Mouse (Mus musculus): Measurements from ENCODE around the gene C2cd4b. TPM values are rescaled to one million over a fixed set of nuclear protein-coding genes. Genes with fewer than 3 reads are reported as not detected.
A peak's percentile ranks its signal among the peaks of the same experiment; 100 is the strongest.
"Not testable (repeated sequence)": the region's sequence is repeated elsewhere in the genome, so short reads cannot be mapped to it uniquely, and the experiment has no call there.

Gene C2cd4b
- polyA plus RNA-seq, 1 experiment from 2014 or later = 1.1 TPM

DNA sequence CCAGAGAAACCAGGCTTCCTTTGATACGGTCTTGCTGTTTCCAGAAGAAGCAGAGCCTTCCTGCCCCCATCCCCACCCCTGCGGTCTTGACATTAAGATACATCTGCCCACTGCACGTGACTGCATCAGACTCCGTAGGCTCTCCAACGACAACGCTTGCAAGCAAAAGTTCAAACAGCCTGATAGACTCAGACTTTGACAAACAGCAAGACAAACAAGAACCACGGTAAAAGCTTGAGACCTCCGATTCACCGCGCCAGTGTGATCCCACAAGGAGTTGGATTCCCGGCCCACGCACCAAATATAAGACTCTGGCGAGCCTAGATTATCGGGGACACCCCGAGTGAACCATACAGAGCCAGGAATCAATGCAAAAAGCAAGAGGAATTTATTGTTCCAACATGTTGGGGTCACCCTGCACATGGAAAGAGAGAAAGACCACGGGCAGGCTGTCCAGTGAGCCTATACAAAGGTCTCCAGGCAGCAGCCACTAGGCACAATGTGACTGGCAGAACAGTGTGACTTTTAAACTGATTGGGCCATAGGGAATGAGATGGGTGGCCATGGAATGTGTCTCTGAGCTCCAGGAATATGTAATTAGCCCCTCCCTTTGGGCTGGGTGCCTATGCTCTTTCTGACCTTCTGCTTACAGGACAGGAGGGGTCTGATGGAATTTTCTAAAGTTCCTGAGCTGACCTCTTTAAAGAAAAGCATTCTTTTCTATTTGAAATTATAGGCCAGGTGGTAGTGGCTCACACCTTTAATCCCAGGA is 5.6 kb upstream of the C2cd4b start:
- Histone ChIP-seq H3K27me3 (peaks cover 9% of the 10 kb centered on the region), H3K27ac (no peak overlapping the region), H3K9me3 (replicated peaks) (no peaks in the 10 kb centered on the region), H3K4me2 (peak overlapping the region; percentile 0; the same call in 1 of the 2 replicates), H3K9ac (no peak overlapping the region), H3K4me1 (replicated peaks) (peaks cover 4% of the 10 kb centered on the region), H3K36me3 (no peaks in the 10 kb centered on the region), H3K4me3 (no peak overlapping the region)
- WGBS = 72% methylated on average over 16 of the region's 16 CpGs
- no peak for ATAC-seq (replicated peaks; ENCODE audit: insufficient number of reproducible peaks, insufficient read depth, low FRiP score, low read depth)

- no peaks in the 10 kb centered on the region for H3K9me3 ChIP-seq (replicated peaks)
- H3K36me3 ChIP-seq = no peaks in the 10 kb centered on the region
- peaks cover 20% of the 10 kb centered on the region for H3K27me3 ChIP-seq
- H3K4me2 ChIP-seq = no peak overlapping the region
- no peak overlapping the region for H3K27ac ChIP-seq
- H3K9ac ChIP-seq = no peak overlapping the region
- no peak overlapping the region for H3K4me3 ChIP-seq
- ATAC-seq (replicated peaks; ENCODE audit: insufficient number of reproducible peaks, insufficient read depth, low FRiP score, low read depth) = no peak
- H3K4me1 ChIP-seq (replicated peaks) = peaks cover 13% of the 10 kb centered on the region
- 75% methylated on average over 3 of the region's 3 CpGs for WGBS
These were observed 4.5 kb upstream of the C2cd4b start for GRCm38 (mm10) chr9:67754713-67755112.

DNA sequence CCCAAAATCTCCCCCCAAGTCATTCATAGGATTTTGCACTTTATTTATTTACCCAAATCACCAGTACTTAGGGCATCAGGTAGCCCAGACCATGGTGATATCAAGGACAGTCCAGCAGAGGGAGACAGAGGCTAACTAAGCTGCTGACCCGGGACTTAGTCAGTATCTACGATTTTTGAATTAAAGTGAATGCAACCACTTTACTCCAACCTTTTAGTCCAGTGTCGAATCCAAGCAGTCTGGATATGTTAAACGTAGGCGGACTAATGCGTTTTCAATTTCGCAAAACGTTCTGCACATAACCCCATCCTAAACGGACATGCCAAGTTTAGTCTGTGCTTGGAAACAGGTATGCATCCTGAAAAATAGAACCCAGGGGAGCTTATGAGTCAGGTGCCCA is 551 bp upstream of the C2cd4b start:
- peak; percentile 39; the same call in 1 of the 2 replicates for ATAC-seq (replicated peaks; ENCODE audit: insufficient number of reproducible peaks, insufficient read depth, low FRiP score, low read depth)

DNA sequence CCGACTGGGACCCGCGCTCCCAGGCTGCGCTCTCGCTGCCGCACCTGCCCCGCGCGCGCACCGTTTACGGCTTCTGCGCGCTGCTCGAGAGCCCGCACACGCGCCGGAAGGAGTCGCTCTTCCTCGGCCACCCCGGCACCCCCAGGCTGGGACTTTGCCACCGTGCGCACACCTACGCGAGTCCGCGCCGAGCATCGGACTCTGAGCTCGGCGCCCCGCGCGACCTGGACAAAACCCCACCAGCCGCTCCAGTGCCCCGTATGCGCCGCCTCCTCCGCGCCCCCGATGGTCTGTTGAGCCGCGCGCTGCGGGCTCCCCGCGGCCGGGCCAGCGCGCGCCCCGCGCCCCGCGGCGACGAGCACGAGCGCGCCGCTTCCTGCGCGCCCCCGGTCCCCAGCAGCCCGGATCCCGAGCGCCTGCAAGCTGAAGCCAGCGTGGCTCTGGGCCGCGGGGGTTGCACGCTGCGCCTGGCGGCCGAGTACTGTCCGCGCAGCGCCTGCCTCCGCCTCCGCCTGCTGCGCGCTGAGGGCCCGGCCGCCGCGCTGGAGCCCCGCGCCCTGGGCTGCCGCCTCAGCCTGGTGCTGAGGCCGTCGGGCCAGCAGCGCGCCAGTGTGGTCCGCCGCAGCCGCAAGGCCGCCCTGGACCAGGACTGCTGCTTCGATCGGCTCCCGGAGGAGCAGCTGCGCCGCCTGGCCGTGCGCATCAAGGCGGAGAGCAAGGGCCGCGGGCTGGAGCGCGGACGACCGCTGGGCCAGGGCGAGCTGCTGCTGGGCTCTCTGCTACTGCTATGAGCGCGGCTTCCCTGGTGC is 923 bp downstream of the C2cd4b start:
- H3K36me3 ChIP-seq; H3K9me3 ChIP-seq (replicated peaks): not testable (repeated sequence)
- Histone ChIP-seq H3K27me3 (peaks cover 35% of the 10 kb centered on the region), H3K4me1 (replicated peaks) (peaks cover 19% of the 10 kb centered on the region), H3K4me2 (peak overlapping the region; percentile 98), H3K9ac (peak overlapping the region; percentile 75), H3K4me3 (peak overlapping the region; percentile 72), H3K27ac (peak overlapping the region; percentile 85)
- WGBS = under 1% methylated on average over 108 of the region's 114 CpGs
- peak; percentile 77 for ATAC-seq (replicated peaks; ENCODE audit: insufficient number of reproducible peaks, insufficient read depth, low FRiP score, low read depth)

More for the DNA sequence above, 551 bp upstream of the C2cd4b start:
- H3K9me3 ChIP-seq (replicated peaks) = no peaks in the 10 kb centered on the region
- 1% methylated on average over 9 of the region's 9 CpGs for WGBS
- H3K4me2 ChIP-seq = peak overlapping the region; percentile 98
- H3K27me3 ChIP-seq = peaks cover 35% of the 10 kb centered on the region
- H3K4me1 ChIP-seq (replicated peaks) = peaks cover 21% of the 10 kb centered on the region
- H3K9ac ChIP-seq = no peak overlapping the region
- H3K4me3 ChIP-seq = peak overlapping the region; percentile 72
- peak overlapping the region; percentile 85; the same call in 1 of the 2 replicates for H3K27ac ChIP-seq
- no peaks in the 10 kb centered on the region for H3K36me3 ChIP-seq

DNA sequence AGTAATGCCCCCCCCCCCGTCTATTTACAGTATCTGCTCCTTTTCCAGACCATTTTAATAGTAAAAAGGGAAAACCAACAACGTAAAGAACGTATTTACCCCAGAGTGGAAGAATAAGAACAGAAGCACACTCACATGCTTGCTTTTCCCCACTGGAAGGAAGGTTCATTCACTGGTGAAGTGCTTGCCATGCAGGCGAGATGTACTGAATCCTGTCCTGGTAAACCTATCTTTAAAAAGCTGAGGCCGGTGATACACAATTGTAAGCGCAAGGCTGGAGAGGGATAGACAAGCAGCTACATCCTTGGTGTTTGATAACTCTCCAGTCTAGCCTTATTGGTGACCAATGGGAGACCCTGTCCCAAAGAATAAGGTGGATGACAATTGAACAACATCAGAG is 1.8 kb downstream of the C2cd4b start:
- peak overlapping the region; percentile 75; the same call in 1 of the 2 replicates for H3K9ac ChIP-seq
- H3K27ac ChIP-seq = no peak overlapping the region
- peak overlapping the region; percentile 72 for H3K4me3 ChIP-seq

DNA sequence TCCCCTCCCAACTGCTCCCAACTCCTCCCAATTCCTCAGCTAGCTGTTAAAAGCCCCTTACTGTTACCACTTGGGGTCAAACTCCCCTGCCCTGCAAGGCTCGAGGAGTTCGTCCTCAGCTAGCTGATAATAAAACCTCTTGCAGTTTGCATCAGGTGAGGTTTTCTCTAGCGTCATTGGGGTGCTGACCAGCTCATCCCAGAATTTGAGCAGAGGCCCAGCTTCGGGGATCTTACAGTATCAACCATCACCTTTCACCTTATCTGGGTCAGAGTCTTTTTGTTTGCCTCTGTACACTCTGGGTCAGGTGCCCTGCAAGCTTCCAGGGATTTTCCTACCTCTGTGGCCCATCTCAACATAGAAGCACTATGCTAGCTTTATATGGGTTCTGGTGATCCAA is 4.1 kb downstream of the C2cd4b start:
- Histone ChIP-seq H3K4me2 (no peak overlapping the region), H3K9me3 (replicated peaks) (no peaks in the 10 kb centered on the region), H3K27me3 (peaks cover 28% of the 10 kb centered on the region), H3K36me3 (no peaks in the 10 kb centered on the region), H3K9ac (no peak overlapping the region), H3K4me3 (no peak overlapping the region), H3K4me1 (replicated peaks) (peaks cover 31% of the 10 kb centered on the region), H3K27ac (no peak overlapping the region)
- no peak for ATAC-seq (replicated peaks; ENCODE audit: insufficient number of reproducible peaks, insufficient read depth, low FRiP score, low read depth)
- 73% methylated on average over 4 of the region's 4 CpGs for WGBS

More for the DNA sequence above, 1.8 kb downstream of the C2cd4b start:
- peaks cover 35% of the 10 kb centered on the region for H3K27me3 ChIP-seq
- H3K4me2 ChIP-seq = peak overlapping the region; percentile 98
- H3K36me3 ChIP-seq = no peaks in the 10 kb centered on the region
- no peak for ATAC-seq (replicated peaks; ENCODE audit: insufficient number of reproducible peaks, insufficient read depth, low FRiP score, low read depth)
- H3K9me3 ChIP-seq (replicated peaks) = no peaks in the 10 kb centered on the region
- peaks cover 22% of the 10 kb centered on the region for H3K4me1 ChIP-seq (replicated peaks)
- 63% methylated on average over 6 of the region's 6 CpGs for WGBS

DNA sequence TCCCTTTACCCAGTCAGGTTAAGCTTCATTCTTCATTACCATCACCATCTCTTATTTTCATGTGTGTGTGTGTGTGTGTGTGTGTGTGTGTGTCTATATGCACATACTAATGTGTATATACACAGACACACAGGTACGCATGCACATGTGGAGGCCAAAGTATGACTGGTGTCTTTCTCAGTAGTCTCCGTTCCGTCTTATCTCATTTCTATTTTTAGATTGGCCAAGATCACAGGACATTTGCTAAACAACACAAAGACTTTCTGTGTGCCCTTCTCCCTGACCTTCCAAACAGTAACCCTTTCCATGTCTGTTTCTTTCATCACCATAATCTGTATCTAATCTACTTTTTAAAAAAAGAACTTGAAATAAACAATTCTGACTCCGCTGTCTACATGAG is 7.2 kb downstream of the C2cd4b start:
- WGBS = 30% methylated on average over 4 of the region's 4 CpGs
- Histone ChIP-seq H3K27me3 (peaks cover 5% of the 10 kb centered on the region; the same call in 1 of the 2 replicates), H3K36me3 (no peaks in the 10 kb centered on the region), H3K9ac (no peak overlapping the region), H3K4me3 (no peak overlapping the region), H3K27ac (peak overlapping the region; percentile 55), H3K4me2 (no peak overlapping the region), H3K4me1 (replicated peaks) (peaks cover 15% of the 10 kb centered on the region), H3K9me3 (replicated peaks) (no peaks in the 10 kb centered on the region)
- no peak for ATAC-seq (replicated peaks; ENCODE audit: insufficient number of reproducible peaks, insufficient read depth, low FRiP score, low read depth)

- Histone ChIP-seq H3K4me2 (no peak overlapping the region), H3K9ac (no peak overlapping the region), H3K27ac (peak overlapping the region; percentile 55), H3K4me3 (no peak overlapping the region), H3K36me3 (no peaks in the 10 kb centered on the region), H3K4me1 (replicated peaks) (peaks cover 19% of the 10 kb centered on the region), H3K9me3 (replicated peaks) (no peaks in the 10 kb centered on the region), H3K27me3 (peaks cover 3% of the 10 kb centered on the region; the same call in 1 of the 2 replicates)
- no peak for ATAC-seq (replicated peaks; ENCODE audit: insufficient number of reproducible peaks, insufficient read depth, low FRiP score, low read depth)
- WGBS = 55% methylated on average over 3 of the region's 3 CpGs
These were observed 7.7 kb downstream of the C2cd4b start for GRCm38 (mm10) chr9:67766948-67767347.

- H3K4me1 ChIP-seq (replicated peaks) = peaks cover 22% of the 10 kb centered on the region
- WGBS = 82% methylated on average over 4 of the region's 4 CpGs
- no peak overlapping the region for H3K4me3 ChIP-seq
- H3K27me3 ChIP-seq = no peaks in the 10 kb centered on the region; the same call in 1 of the 2 replicates
- ATAC-seq (replicated peaks; ENCODE audit: insufficient number of reproducible peaks, insufficient read depth, low FRiP score, low read depth) = no peak
- no peaks in the 10 kb centered on the region for H3K36me3 ChIP-seq
- no peak overlapping the region for H3K27ac ChIP-seq
- H3K9ac ChIP-seq = no peak overlapping the region
- H3K9me3 ChIP-seq (replicated peaks) = no peaks in the 10 kb centered on the region
- no peak overlapping the region for H3K4me2 ChIP-seq
These were observed 9.6 kb downstream of the C2cd4b start for GRCm38 (mm10) chr9:67768843-67769242.

- H3K9ac ChIP-seq = no peak overlapping the region
- no peaks in the 10 kb centered on the region for H3K9me3 ChIP-seq (replicated peaks)
- ATAC-seq (replicated peaks; ENCODE audit: insufficient number of reproducible peaks, insufficient read depth, low FRiP score, low read depth) = no peak
- no peak overlapping the region for H3K4me3 ChIP-seq
- no peak overlapping the region for H3K4me2 ChIP-seq
- 96% methylated on average over 1 of the region's 1 CpGs for WGBS
- no peaks in the 10 kb centered on the region for H3K27me3 ChIP-seq
- H3K36me3 ChIP-seq = no peaks in the 10 kb centered on the region
- H3K27ac ChIP-seq = no peak overlapping the region
- peaks cover 22% of the 10 kb centered on the region for H3K4me1 ChIP-seq (replicated peaks)
These were observed 10.2 kb downstream of the C2cd4b start for GRCm38 (mm10) chr9:67769401-67769800.

DNA sequence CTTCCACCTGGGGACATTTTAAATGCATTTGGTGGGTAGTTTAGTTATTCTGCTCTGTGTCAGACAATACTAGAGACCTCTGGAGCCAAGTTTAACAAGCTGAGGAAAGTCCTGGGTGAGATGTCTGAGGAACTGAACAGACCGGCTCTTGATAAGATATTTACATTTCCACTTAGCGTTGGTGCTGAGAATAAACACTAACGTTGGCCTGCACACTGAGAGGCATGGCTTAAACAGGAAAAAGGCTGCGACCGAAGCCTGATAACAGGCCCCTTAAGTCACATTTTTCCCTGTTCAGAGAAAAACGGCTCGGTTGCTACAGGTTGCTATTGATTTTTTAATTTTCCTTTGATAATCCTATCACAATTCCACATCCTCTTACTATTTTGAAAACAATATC is 12.1 kb downstream of the C2cd4b start:
- Histone ChIP-seq H3K9ac (no peak overlapping the region), H3K4me2 (no peak overlapping the region), H3K4me3 (no peak overlapping the region), H3K27me3 (no peaks in the 10 kb centered on the region), H3K4me1 (replicated peaks) (peaks cover 16% of the 10 kb centered on the region), H3K9me3 (replicated peaks) (no peaks in the 10 kb centered on the region), H3K27ac (no peak overlapping the region), H3K36me3 (no peaks in the 10 kb centered on the region)
- no peak for ATAC-seq (replicated peaks; ENCODE audit: insufficient number of reproducible peaks, insufficient read depth, low FRiP score, low read depth)
- 24% methylated on average over 7 of the region's 7 CpGs for WGBS

Measured in heart, embryonic 15.5 days (tissue).